Mouse (Mus musculus): ENCODE results near the gene Tgfbr3l. TPM values are rescaled to one million over a fixed set of nuclear protein-coding genes. Genes with fewer than 3 reads are reported as not detected.

Tgfbr3l gene
- polyA plus RNA-seq, 1 experiment from 2014 or later, result 2.4 TPM

GRCm38 (mm10) chr8:4216791-4217621 lies 31.0 kb upstream of the Tgfbr3l start, which contains the start of gene Prr36:
TSS of gene Prr36 (minus strand) at chr8:4217459.
- Histone ChIP-seq H3K27me3 (ENCODE audit: insufficient read depth, poor library complexity, severe bottlenecking) (peaks cover 66% of the 10 kb centered on the region), H3K27ac (peak within 1 kb of the TSS; percentile 94), H3K36me3 (peaks cover 6% of the 10 kb centered on the region; the same call in 1 of the 2 replicates), H3K4me3 (peak within 1 kb of the TSS; percentile 70), H3K9me3 (no peaks in the 10 kb centered on the region), H3K4me1 (replicated peaks) (peaks cover 51% of the 10 kb centered on the region)
- 1% methylated on average over 44 of the region's 44 CpGs for WGBS
- peak; percentile 84 for DNase-seq (ENCODE audit: low spot score)

- peaks cover 43% of the 10 kb centered on the region for H3K27me3 ChIP-seq (ENCODE audit: insufficient read depth, poor library complexity, severe bottlenecking)
- no peak overlapping the region for H3K27ac ChIP-seq
- H3K36me3 ChIP-seq, result peaks cover 4% of the 10 kb centered on the region; the same call in 1 of the 2 replicates
- DNase-seq (ENCODE audit: low spot score), result no peak
- H3K9me3 ChIP-seq, result no peaks in the 10 kb centered on the region
- WGBS, result 87% methylated on average over 3 of the region's 3 CpGs
- peaks cover 30% of the 10 kb centered on the region for H3K4me1 ChIP-seq (replicated peaks)
- H3K4me3 ChIP-seq, result no peak overlapping the region
Observed at GRCm38 (mm10) chr8:4219617-4220016, 28.4 kb upstream of the Tgfbr3l start.

- no peak overlapping the region for H3K27ac ChIP-seq
- no peak overlapping the region for H3K4me3 ChIP-seq
- DNase-seq (ENCODE audit: low spot score), result no peak
- peaks cover 13% of the 10 kb centered on the region for H3K4me1 ChIP-seq (replicated peaks)
- no peaks in the 10 kb centered on the region for H3K36me3 ChIP-seq
- peaks cover 37% of the 10 kb centered on the region for H3K27me3 ChIP-seq (ENCODE audit: insufficient read depth, poor library complexity, severe bottlenecking)
- H3K9me3 ChIP-seq, result no peaks in the 10 kb centered on the region
Observed at GRCm38 (mm10) chr8:4222059-4222458, 26.0 kb upstream of the Tgfbr3l start.

GRCm38 (mm10) chr8:4226323-4226722 lies 21.7 kb upstream of the Tgfbr3l start:
- Histone ChIP-seq H3K4me3 (peak overlapping the region; percentile 39), H3K4me1 (replicated peaks) (peaks cover 7% of the 10 kb centered on the region), H3K27me3 (ENCODE audit: insufficient read depth, poor library complexity, severe bottlenecking) (peaks cover 49% of the 10 kb centered on the region), H3K9me3 (no peaks in the 10 kb centered on the region), H3K36me3 (no peaks in the 10 kb centered on the region), H3K27ac (no peak overlapping the region)
- WGBS, result 25% methylated on average over 4 of the region's 4 CpGs
- DNase-seq (ENCODE audit: low spot score), result no peak

- H3K4me3 ChIP-seq, result peak within 1 kb of the TSS; percentile 39
- H3K27me3 ChIP-seq (ENCODE audit: insufficient read depth, poor library complexity, severe bottlenecking), result peaks cover 50% of the 10 kb centered on the region
- DNase-seq (ENCODE audit: low spot score), result no peak
- 5% methylated on average over 33 of the region's 33 CpGs for WGBS
- H3K4me1 ChIP-seq (replicated peaks), result peaks cover 7% of the 10 kb centered on the region
- H3K27ac ChIP-seq, result 0 out of 2 replicates have a peak within 1 kb of the TSS, but pooled peaks have one; percentile 0
- H3K9me3 ChIP-seq, result no peaks in the 10 kb centered on the region
- H3K36me3 ChIP-seq, result no peaks in the 10 kb centered on the region
Observed at GRCm38 (mm10) chr8:4226739-4227347, 21.2 kb upstream of the Tgfbr3l start, which contains the start of gene Lrrc8e. TSS of gene Lrrc8e (plus strand) at chr8:4226827.

GRCm38 (mm10) chr8:4227919-4228318 lies 20.1 kb upstream of the Tgfbr3l start:
- Histone ChIP-seq H3K27ac (no peak overlapping the region), H3K9me3 (no peaks in the 10 kb centered on the region), H3K27me3 (ENCODE audit: insufficient read depth, poor library complexity, severe bottlenecking) (peaks cover 50% of the 10 kb centered on the region), H3K4me1 (replicated peaks) (peaks cover 7% of the 10 kb centered on the region), H3K36me3 (no peaks in the 10 kb centered on the region), H3K4me3 (no peak overlapping the region)
- WGBS, result 94% methylated on average over 4 of the region's 4 CpGs
- DNase-seq (ENCODE audit: low spot score), result no peak

- 78% methylated on average over 5 of the region's 5 CpGs for WGBS
- peaks cover 58% of the 10 kb centered on the region for H3K27me3 ChIP-seq (ENCODE audit: insufficient read depth, poor library complexity, severe bottlenecking)
Observed at GRCm38 (mm10) chr8:4229784-4230183, 18.2 kb upstream of the Tgfbr3l start.

GRCm38 (mm10) chr8:4230612-4231351 lies 17.2 kb upstream of the Tgfbr3l start:
- Histone ChIP-seq H3K4me1 (replicated peaks) (peaks cover 7% of the 10 kb centered on the region), H3K27ac (no peak overlapping the region), H3K9me3 (no peaks in the 10 kb centered on the region), H3K27me3 (ENCODE audit: insufficient read depth, poor library complexity, severe bottlenecking) (peaks cover 62% of the 10 kb centered on the region), H3K36me3 (no peaks in the 10 kb centered on the region), H3K4me3 (no peak overlapping the region)
- WGBS, result 66% methylated on average over 10 of the region's 10 CpGs
- no peak for DNase-seq (ENCODE audit: low spot score)

More at GRCm38 (mm10) chr8:4229784-4230183, 18.2 kb upstream of the Tgfbr3l start:
- no peaks in the 10 kb centered on the region for H3K36me3 ChIP-seq
- H3K27ac ChIP-seq, result no peak overlapping the region
- H3K4me1 ChIP-seq (replicated peaks), result peaks cover 7% of the 10 kb centered on the region
- no peak for DNase-seq (ENCODE audit: low spot score)
- H3K9me3 ChIP-seq, result no peaks in the 10 kb centered on the region
- no peak overlapping the region for H3K4me3 ChIP-seq

GRCm38 (mm10) chr8:4237814-4238433 lies 10.1 kb upstream of the Tgfbr3l start:
- Histone ChIP-seq H3K9me3 (no peaks in the 10 kb centered on the region), H3K4me1 (replicated peaks) (peaks cover 24% of the 10 kb centered on the region), H3K27ac (peak overlapping the region; percentile 98), H3K27me3 (ENCODE audit: insufficient read depth, poor library complexity, severe bottlenecking) (peaks cover 21% of the 10 kb centered on the region), H3K4me3 (peak overlapping the region; percentile 84), H3K36me3 (peaks cover 27% of the 10 kb centered on the region)
- no peak for DNase-seq (ENCODE audit: low spot score)
- 24% methylated on average over 15 of the region's 15 CpGs for WGBS

GRCm38 (mm10) chr8:4238434-4239192 lies 9.4 kb upstream of the Tgfbr3l start, which contains the start of the genes Map2k7 and Gm49320:
TSS of gene Map2k7 (plus strand) at chr8:4238740.
TSS of gene Gm49320 (plus strand) at chr8:4238865.
- H3K4me3 ChIP-seq, result peak within 1 kb of the TSS; percentile 84
- H3K9me3 ChIP-seq, result no peaks in the 10 kb centered on the region
- WGBS, result under 1% methylated on average over 71 of the region's 71 CpGs

GRCm38 (mm10) chr8:4239193-4239890 lies 8.7 kb upstream of the Tgfbr3l start:
- peak overlapping the region; percentile 98 for H3K27ac ChIP-seq
- H3K4me1 ChIP-seq (replicated peaks), result peaks cover 24% of the 10 kb centered on the region
- H3K36me3 ChIP-seq, result peaks cover 41% of the 10 kb centered on the region
- H3K4me3 ChIP-seq, result peak overlapping the region; percentile 84
- H3K27me3 ChIP-seq (ENCODE audit: insufficient read depth, poor library complexity, severe bottlenecking), result peaks cover 18% of the 10 kb centered on the region
- no peaks in the 10 kb centered on the region for H3K9me3 ChIP-seq
- no peak for DNase-seq (ENCODE audit: low spot score)
- WGBS, result 16% methylated on average over 19 of the region's 19 CpGs

More at GRCm38 (mm10) chr8:4238434-4239192, 9.4 kb upstream of the Tgfbr3l start, which contains the start of the genes Map2k7 and Gm49320:
- peaks cover 24% of the 10 kb centered on the region for H3K4me1 ChIP-seq (replicated peaks)
- peaks cover 34% of the 10 kb centered on the region for H3K36me3 ChIP-seq
- DNase-seq (ENCODE audit: low spot score), result peak; percentile 100
- peaks cover 21% of the 10 kb centered on the region for H3K27me3 ChIP-seq (ENCODE audit: insufficient read depth, poor library complexity, severe bottlenecking)
- peak within 1 kb of the TSS; percentile 98 for H3K27ac ChIP-seq
